Mouse (Mus musculus) liver, postnatal 0 days (tissue): Measurements from ENCODE around the gene Zdhhc18. TPM values are rescaled to one million over a fixed set of nuclear protein-coding genes. Genes with fewer than 3 reads are reported as not detected.

Source experiments
- ATAC-seq: fragments of 200-750 bp; cut with Nextera tagmentation; 2 replicates; pipeline ENCODE4 v1.8.0; 2017; ENCODE audit warnings: mild to moderate bottlenecking, moderate library complexity
- DNase-seq: peaks from one replicate; pipeline ENCODE4 v3.0.0-alpha.2; 2016
- H3K27ac ChIP-seq: fragments of 300-500 bp; sonication (generic); 2 replicates; pipeline ENCODE4 v1.5.1; 2014; ENCODE audit warnings: antibody characterized with exemption, moderate library complexity, mild to moderate bottlenecking, low read depth
- H3K27me3 ChIP-seq: fragments of 300-500 bp; sonication (generic); 2 replicates; pipeline ENCODE4 v1.6.1; 2014; ENCODE audit warnings: low read length, control low read depth, mixed read lengths; ENCODE audit not compliant: insufficient read depth
- H3K36me3 ChIP-seq: fragments of 300-500 bp; sonication (generic); replicated peaks from 2 replicates; pipeline ENCODE4 v1.6.1; 2014; ENCODE audit warnings: mild to moderate bottlenecking, control low read depth, low read length, moderate library complexity, mixed read lengths; ENCODE audit not compliant: insufficient read depth
- H3K4me1 ChIP-seq: fragments of 300-500 bp; sonication (generic); 2 replicates; pipeline ENCODE4 v1.6.1; 2014; ENCODE audit warnings: antibody characterized with exemption, mild to moderate bottlenecking, control low read depth; ENCODE audit not compliant: insufficient read depth
- H3K4me2 ChIP-seq: fragments of 300-500 bp; sonication (generic); 2 replicates; pipeline ENCODE4 v1.6.1; 2014; ENCODE audit warnings: low read depth, mild to moderate bottlenecking, low read length, moderate library complexity, mixed read lengths
- H3K4me3 ChIP-seq: fragments of 300-500 bp; sonication (generic); 2 replicates; pipeline ENCODE4 v1.5.1; 2014; ENCODE audit warnings: low read depth, low read length
- H3K9ac ChIP-seq: fragments of 300-500 bp; sonication (generic); replicated peaks from 2 replicates; pipeline ENCODE4 v1.6.1; 2014; ENCODE audit warnings: mild to moderate bottlenecking, moderate library complexity
- H3K9me3 ChIP-seq: fragments of 300-500 bp; sonication (generic); 2 replicates; pipeline ENCODE4 v1.6.1; 2016; ENCODE audit warnings: mild to moderate bottlenecking, control low read depth, low read length, mixed read lengths
- CTCF ChIP-seq: sonication (generic); IDR thresholded peaks from 2 replicates; pipeline ENCODE4 v1.5.1; 2016; ENCODE audit warnings: antibody characterized with exemption, low read depth
- EP300 ChIP-seq: IDR thresholded peaks from 2 replicates; pipeline ENCODE4 v1.6.1; 2016; ENCODE audit warnings: antibody characterized with exemption, low read depth, mild to moderate bottlenecking
- WGBS: fragments of 180-500 bp; shearing (Covaris S2); extraction: QIAGEN DNeasy Blood & Tissue Kit; methylation state at CpG from one replicate; pipeline ENCODE4 v1.1.7; 2014; ENCODE audit not compliant: insufficient replicate concordance; 5-methylcytosine and 5-hydroxymethylcytosine counted together
- polyA plus RNA-seq: library from polyadenylated mRNA; unstranded; fragments of >200 nt; fragmentation: Nextera tagmentation; extraction: Ambion mirVana; gene quantifications from 2 replicates; pipeline ENCODE4 v1.2.1, GENCODE M21; 2015

Zdhhc18 gene
- polyA plus RNA-seq, 1 experiment from 2014 or later, result 2.6 TPM

DNA sequence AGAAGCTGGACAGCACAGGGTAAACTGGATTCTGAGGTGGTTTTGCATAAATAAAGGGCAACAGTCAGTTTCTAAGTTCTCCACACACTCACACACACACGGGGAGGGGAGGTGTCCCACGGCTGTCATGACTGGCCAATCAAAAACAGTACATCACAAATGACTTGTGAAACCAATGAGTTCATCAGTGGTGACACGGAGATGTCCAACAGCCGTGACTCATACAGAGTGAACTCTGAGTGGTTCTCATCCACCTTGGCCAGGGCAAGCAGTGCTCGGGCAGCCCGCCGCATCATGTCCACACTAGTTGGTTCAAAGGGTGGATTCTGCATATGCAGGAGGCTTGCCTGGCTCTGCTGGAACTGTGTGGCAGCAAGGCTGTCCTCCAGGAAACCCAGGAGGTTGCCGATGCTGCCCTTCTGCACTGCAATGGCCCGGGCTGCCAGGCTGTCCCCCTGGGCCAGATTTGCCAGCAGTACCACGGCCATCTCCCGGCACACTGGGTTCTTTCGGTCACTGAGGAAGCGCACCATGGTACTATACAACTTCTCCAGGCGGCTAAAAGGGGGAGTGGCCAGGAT lies 30.3 kb upstream of the Zdhhc18 start:
- DNase-seq, result no peak
- H3K4me3 ChIP-seq, result no peak overlapping the region
- no peaks in the 10 kb centered on the region for H3K27me3 ChIP-seq
- H3K4me2 ChIP-seq, result no peak overlapping the region
- TF ChIP-seq CTCF (no peak), EP300 (0 out of 2 replicates have a peak, but pooled peaks have one; percentile 40)
- H3K4me1 ChIP-seq, result peaks cover 17% of the 10 kb centered on the region
- H3K36me3 ChIP-seq, result peaks cover 55% of the 10 kb centered on the region
- H3K9ac ChIP-seq, result no peak overlapping the region
- H3K9me3 ChIP-seq, result no peaks in the 10 kb centered on the region
- peak; percentile 62 for ATAC-seq
- WGBS, result 83% methylated on average over 14 of the region's 14 CpGs
- peak overlapping the region; percentile 66 for H3K27ac ChIP-seq

DNA sequence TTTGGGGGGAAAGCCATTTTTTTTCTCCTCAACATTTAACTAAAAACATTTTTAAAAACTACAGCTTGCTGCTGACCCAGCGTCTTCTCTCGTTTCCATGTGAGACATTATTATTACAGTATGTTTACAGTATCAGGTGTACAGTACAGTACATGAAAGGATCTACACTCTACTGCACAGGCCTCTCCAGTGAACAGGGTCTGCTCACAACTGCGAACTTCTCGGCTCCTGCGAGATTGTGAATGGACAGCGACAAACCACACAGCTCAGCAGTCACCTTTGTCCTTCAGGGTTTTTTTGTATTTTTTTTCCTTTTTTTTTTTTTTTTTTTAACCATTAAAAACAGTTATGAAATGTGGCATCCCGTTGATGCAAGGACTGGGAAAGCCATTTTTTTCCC lies 29.7 kb upstream of the Zdhhc18 start:
- H3K4me2 ChIP-seq, result no peak overlapping the region
- WGBS, result 82% methylated on average over 7 of the region's 7 CpGs
- H3K9ac ChIP-seq, result no peak overlapping the region
- DNase-seq (no peak), ATAC-seq (no peak)
- H3K27me3 ChIP-seq, result no peaks in the 10 kb centered on the region
- H3K4me3 ChIP-seq, result no peak overlapping the region
- peaks cover 48% of the 10 kb centered on the region for H3K36me3 ChIP-seq
- no peaks in the 10 kb centered on the region for H3K9me3 ChIP-seq
- H3K4me1 ChIP-seq, result peaks cover 23% of the 10 kb centered on the region
- TF ChIP-seq CTCF (no peak), EP300 (no peak)
- peak overlapping the region; percentile 66; the same call in 1 of the 2 replicates for H3K27ac ChIP-seq

DNA sequence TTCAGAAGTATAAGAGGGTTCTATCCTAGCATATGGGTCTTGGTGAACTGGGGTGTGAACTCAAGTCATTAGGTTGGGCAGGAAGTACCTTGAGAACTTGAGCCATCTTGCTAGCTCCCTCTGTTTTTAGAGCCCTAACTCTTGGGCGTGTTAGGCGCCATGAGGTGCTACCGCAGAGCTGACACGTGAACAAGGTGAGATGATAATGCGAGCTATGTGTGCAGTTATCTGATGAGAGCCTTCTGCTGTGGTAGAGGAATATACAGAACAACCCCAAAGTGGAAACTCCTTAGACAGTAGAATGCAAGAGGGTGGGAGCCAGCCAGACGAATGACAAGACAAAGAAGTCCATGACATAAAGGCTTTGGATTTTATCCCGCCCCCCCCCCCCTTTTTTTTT lies 27.3 kb upstream of the Zdhhc18 start:
- H3K4me2 ChIP-seq, result no peak overlapping the region
- no peak for DNase-seq
- H3K4me1 ChIP-seq, result peaks cover 38% of the 10 kb centered on the region
- peaks cover 26% of the 10 kb centered on the region for H3K36me3 ChIP-seq
- H3K27ac ChIP-seq, result 0 out of 2 replicates have a peak overlapping the region, but pooled peaks have one; percentile 16
- H3K27me3 ChIP-seq, result no peaks in the 10 kb centered on the region
- TF ChIP-seq EP300 (no peak), CTCF (no peak)
- whole genome bisulfite sequencing, result 60% methylated on average over 7 of the region's 7 CpGs
- no peaks in the 10 kb centered on the region for H3K9me3 ChIP-seq
- no peak overlapping the region for H3K4me3 ChIP-seq
- no peak overlapping the region for H3K9ac ChIP-seq
- ATAC-seq, result no peak

DNA sequence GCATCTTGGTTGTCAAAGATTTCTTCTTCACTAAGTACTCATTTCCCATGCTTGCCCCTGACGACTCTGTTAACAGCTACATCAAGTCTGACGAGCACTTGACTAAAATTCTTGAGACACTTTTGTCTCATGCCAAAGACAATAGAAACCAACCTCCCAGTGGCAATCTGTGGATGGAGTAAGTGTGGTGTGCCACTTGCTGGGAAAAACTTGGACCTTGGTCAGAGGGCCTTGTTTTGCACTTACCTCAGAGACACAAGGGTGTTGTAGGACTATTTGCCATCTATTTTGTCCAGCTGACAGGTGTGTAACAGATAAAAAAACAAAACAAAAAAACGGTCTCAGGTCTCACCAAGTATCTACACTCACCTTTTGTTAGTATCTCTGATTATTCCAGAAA lies 26.2 kb upstream of the Zdhhc18 start:
- ATAC-seq, result no peak

DNA sequence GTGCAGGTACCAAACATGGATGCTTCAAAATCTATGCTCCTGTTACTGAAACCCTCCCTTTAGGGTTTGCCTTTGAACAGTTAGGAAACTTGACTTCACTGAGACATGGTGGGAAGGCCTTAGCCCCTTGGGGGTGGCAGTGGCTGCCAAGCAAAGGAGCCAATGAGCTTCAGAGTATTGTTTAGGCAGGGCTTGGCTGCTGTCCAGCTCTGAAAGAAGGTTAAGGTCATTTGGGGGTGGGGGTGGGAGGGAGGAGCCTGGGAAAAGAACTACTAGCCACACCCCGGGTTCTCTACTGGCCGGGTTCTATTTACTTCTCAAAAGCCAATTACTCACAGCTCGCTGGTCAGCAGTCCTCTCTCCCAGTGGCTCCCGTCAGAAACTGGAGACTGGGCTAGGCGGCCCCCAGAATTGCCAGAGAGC lies 25.7 kb upstream of the Zdhhc18 start:
- H3K27me3 ChIP-seq, result no peaks in the 10 kb centered on the region
- H3K4me2 ChIP-seq, result peak overlapping the region; percentile 36
- ATAC-seq (peak; percentile 65), DNase-seq (peak; percentile 81)
- peaks cover 9% of the 10 kb centered on the region for H3K36me3 ChIP-seq
- H3K9me3 ChIP-seq, result no peaks in the 10 kb centered on the region
- peaks cover 42% of the 10 kb centered on the region for H3K4me1 ChIP-seq
- peak overlapping the region; percentile 50 for H3K9ac ChIP-seq
- H3K27ac ChIP-seq, result peak overlapping the region; percentile 100
- 20% methylated on average over 5 of the region's 5 CpGs for WGBS
- TF ChIP-seq EP300 (peak; percentile 81), CTCF (no peak)
- no peak overlapping the region for H3K4me3 ChIP-seq

More for the DNA sequence above, 26.2 kb upstream of the Zdhhc18 start:
- Histone ChIP-seq H3K4me1 (peaks cover 38% of the 10 kb centered on the region), H3K9me3 (no peaks in the 10 kb centered on the region), H3K36me3 (peaks cover 15% of the 10 kb centered on the region), H3K9ac (peak overlapping the region; percentile 50), H3K27me3 (no peaks in the 10 kb centered on the region), H3K27ac (peak overlapping the region; percentile 100), H3K4me2 (peak overlapping the region; percentile 36), H3K4me3 (no peak overlapping the region)
- TF ChIP-seq EP300, result no peak
- no peak for TF ChIP-seq CTCF
- DNase-seq, result no peak
- 36% methylated on average over 3 of the region's 3 CpGs for WGBS

DNA sequence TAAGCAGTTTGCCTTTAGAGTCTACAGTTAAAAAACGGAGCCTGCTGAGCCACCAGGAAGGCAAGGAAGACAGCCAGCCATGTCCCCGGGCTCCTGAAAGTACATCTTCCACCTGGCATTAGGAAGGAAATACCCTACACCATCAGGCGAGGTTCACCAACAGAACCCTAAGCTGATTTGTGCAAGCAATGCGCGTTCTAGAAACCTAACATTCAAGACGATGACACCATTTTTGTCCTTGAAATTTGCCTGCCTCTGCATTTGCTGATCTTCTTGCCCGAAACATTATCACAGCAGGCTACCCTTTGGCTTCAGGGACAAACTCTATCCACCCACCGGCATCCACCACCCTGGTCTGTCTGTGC lies 24.4 kb upstream of the Zdhhc18 start:
- DNase-seq (no peak), ATAC-seq (no peak)
- Histone ChIP-seq H3K27ac (peak overlapping the region; percentile 100), H3K4me3 (peak overlapping the region; percentile 78; the same call in 1 of the 2 replicates), H3K4me1 (peaks cover 51% of the 10 kb centered on the region), H3K36me3 (peaks cover 8% of the 10 kb centered on the region; the same call in 1 of the 2 replicates), H3K9ac (peak overlapping the region; percentile 92), H3K4me2 (peak overlapping the region; percentile 95), H3K9me3 (no peaks in the 10 kb centered on the region), H3K27me3 (no peaks in the 10 kb centered on the region)
- WGBS, result 28% methylated on average over 8 of the region's 8 CpGs
- TF ChIP-seq EP300 (no peak), CTCF (no peak)
